Mouse (Mus musculus): ENCODE measurements at regions not wholly inside any gene's neighbourhood (a gene's known extent, or its start where the extent isn't known, plus 50 kb on each side); places are given as distances from the start of the nearest gene placed in this dataset.

GRCm38 (mm10) chr12:79937876-79938275, 174.9 kb downstream of the Zfp36l1 start:
- no peak for DNase-seq

DNA sequence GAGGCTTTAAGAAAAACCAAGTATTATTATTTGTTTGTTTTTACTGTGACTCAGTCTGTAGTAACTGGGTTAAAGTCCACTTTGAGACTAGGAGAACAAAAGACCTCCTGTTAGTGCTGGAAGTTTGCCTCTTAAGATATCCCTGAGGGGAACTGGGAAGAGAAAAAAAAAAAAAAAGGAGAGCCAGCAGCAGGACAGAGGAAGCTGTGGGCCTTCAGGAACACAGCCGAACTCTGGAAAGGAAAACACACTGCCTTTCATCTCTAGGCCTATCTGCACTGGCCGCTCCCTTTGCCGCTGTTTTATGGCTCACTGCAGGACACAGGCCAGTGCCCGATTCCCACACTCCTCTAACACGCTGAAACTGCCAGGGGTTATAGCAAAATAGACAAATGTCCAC, 176.1 kb downstream of the Zfp36l1 start:
- no peak for DNase-seq

GRCm38 (mm10) chr12:79934091-79934490, 178.7 kb downstream of the Zfp36l1 start:
- no peak for DNase-seq

DNA sequence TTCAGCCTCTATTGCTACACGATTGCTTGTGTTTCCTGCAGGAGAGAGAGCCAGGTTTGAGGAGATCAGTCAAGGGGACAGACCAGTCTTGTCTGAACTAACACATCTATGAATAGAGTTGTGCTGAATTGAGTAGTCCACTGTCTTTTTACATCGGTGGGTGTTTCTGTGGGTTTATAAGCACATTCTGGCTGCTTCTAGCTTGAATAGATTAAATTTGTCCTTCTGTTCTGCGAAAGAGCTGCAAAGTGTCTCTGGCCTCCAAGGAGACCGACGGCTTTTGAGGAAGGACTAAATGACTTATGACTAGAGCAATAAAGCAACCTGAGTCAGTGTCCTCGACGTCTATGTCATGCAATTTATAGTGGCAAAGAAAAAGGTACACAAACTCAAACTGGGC, 179.9 kb downstream of the Zfp36l1 start:
- no peak for DNase-seq

GRCm38 (mm10) chr12:79931455-79931854, 181.4 kb downstream of the Zfp36l1 start:
- no peak for DNase-seq

DNA sequence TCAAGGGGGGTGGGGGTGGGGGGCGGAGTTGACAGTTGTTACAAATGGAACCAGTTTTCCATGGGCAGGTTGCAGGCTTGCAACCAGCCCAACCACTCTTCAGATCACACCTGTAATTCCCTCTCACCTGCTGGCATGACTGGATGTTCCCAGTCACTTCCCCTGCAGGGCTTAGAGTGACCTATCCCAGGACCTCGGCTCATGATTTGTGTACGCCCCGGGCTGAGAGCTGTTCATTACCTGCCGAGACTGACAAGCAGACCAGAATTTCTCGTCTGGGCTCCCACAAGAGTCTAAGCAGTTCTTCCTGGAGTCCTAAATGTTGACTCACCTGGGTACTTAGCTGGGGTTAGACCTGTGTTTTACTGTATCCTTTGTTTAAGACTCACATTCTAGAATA, 183.0 kb downstream of the Zfp36l1 start:
- no peak for DNase-seq

DNA sequence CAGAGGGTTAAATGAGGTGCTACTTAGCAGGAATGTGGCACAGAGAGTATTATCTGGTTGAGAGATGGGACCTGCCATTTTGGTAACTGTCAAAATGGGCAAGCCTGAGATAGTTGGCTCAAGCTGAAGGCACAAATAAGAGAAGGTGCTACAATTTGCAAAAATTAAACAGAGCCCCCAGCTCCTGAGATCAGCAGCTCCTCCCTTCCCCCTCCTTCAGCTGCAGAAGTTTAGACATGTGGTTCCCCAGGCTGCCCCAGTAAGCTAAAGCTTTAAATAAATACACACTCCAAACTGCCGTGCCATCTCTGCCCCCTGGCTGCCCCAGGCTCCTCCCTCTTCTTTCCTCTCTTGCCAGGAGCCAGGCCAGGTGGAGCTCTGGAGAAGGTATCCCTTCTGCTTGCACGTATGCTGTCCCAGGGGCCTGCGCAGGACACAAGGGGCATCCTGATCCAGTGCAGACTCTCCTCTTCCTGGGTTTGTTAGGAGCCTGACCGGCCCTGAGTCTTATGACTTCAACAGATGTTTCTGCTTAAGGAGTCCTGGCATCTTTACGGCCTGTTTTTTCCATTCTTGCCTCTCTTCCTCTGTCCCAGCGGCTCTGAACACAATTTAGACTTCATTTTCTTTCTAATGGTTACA, 184.0 kb downstream of the Zfp36l1 start:
- no peak for DNase-seq

DNA sequence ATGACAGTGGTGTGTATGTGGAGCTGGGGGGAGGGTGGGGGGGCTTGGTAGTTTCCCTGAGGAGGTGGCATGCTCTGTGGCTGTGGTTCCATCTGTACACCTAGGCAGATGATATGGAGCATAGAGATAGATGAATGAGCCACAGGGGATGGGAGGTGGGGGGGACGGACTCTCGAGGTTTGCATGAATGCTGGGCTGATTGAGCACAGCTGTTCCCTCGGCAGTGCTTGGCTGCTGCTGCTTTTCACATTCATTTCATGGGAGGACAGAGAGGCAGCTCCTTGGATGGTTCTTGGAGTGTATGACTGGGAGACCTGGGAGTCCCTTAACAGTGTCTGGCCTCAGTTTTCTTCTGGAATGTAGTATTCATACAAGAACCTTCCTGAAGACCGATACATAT, 184.5 kb downstream of the Zfp36l1 start:
- no peak for DNase-seq

GRCm38 (mm10) chr12:79925704-79926588, 186.9 kb downstream of the Zfp36l1 start:
- no peak for DNase-seq

GRCm38 (mm10) chr12:79924921-79925703, 187.7 kb downstream of the Zfp36l1 start:
- DNase-seq: no peak

- no peak for DNase-seq
Measured at GRCm38 (mm10) chr12:79923811-79924210, 189.0 kb downstream of the Zfp36l1 start.

- DNase-seq: no peak
Measured at GRCm38 (mm10) chr12:79921786-79922185, 191.0 kb downstream of the Zfp36l1 start.

GRCm38 (mm10) chr12:79918983-79919382, 193.8 kb downstream of the Zfp36l1 start:
- DNase-seq: no peak

GRCm38 (mm10) chr12:79917634-79918289, 195.1 kb downstream of the Zfp36l1 start:
- DNase-seq: no peak

DNA sequence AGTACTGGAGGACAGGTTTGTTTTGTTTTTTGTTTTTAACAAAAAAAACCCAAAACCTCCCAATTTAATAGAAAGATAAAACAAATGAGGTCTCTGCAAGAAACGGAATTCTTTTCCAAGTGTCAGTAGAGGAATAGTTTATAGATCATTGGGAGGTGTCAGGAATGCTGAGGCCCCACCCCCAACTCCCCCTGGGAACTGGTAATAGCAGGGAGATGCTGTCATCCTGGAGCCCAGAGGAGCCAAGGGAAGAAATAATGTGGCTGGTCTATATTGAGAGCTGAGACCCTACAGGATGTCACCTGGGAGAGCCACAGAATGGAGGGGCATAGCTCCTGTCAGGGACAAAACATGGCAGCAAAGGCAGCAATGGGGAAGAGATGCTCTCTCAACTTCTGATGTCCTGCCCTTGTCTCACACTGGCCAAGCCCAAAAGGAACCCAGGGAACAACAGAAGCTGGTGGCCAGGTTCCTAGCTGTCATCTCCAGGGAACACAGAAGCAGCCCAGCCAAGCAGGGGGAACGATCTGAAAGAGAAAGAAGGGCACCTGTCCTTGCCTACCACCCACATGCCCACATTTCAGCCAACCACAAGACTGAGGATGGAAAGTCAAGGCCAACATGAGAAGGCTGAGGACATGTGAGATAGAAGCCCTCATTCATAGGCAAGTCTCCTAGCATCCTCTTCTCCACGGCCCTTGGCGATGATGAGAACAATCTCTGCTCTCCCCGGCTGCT, 195.7 kb downstream of the Zfp36l1 start:
- no peak for DNase-seq

- no peak for DNase-seq
Measured at GRCm38 (mm10) chr12:79913898-79914297, 198.9 kb downstream of the Zfp36l1 start.

DNA sequence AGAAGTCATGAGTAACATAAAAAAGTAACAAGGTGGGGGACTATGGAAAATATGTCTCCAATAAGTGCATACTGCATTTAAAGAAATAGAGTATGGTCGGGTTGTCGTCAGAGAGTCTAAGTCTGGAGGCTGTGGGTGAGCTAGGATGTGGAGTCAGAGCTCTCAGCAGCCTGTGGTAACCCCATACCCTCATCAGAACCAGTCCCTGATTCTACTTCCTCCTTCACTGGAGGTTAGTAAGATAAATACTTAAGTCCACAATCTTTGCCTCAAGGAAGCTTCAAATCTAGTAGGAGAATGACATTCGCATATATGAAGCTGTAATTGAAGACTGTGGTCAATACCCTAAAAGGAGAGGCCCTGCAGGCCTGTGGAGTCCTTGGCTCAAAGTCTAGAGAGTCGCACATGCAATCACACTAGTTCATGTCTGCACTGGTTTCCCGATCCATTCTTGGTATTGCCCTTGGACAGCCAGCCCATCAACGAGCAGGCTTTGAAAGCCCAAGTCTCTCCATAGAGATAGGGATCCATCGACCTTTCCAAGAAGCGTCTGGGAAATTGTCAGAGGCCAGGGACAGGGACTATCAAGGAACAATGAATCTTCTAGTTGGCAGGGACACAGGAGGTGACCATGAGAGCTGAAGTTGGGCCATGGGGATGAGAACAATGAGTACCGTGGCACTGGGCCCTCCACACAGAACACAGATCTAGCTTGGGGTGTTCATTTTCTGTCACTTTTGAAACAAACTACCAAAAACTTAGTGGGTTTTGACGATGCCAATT, 200.3 kb downstream of the Zfp36l1 start:
- no peak for DNase-seq

GRCm38 (mm10) chr12:79910884-79911759, 201.7 kb downstream of the Zfp36l1 start:
- no peak for DNase-seq

- DNase-seq: no peak
Measured at GRCm38 (mm10) chr12:79907583-79907982, 205.2 kb downstream of the Zfp36l1 start.

DNA sequence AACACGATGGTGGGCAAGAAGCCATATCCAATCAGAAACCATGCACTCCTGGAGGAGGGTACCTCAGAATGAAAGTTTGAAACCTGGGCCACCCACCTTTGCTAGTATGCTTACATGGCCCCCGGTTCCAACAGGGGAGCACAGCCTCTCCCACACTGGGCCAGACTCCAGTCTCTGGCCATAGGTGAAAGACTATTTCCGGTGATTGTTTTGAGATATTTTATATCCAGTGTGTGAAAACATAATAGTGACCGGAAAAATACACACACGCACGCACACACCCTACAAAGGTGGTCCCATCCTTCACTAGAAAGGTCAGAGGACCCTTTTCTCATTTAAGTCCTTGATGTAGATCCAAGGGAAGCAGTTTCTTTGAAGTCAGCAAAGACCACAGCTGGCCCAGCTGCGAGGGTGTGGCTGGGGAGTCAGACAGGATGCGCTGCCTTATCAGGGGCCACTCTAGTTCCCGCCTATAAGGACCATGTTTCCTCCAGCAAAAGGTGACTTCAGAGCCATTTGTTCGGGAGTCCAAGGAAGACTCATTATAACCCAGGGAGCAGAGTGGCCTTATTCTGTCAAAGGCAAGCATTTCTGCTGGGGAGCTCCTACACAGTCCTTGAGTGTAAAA, 206.0 kb downstream of the Zfp36l1 start:
- no peak for DNase-seq

Data from thymus, postnatal 4 days (tissue).